Mouse (Mus musculus): Measurements from ENCODE around the gene Timm22.

DNA sequence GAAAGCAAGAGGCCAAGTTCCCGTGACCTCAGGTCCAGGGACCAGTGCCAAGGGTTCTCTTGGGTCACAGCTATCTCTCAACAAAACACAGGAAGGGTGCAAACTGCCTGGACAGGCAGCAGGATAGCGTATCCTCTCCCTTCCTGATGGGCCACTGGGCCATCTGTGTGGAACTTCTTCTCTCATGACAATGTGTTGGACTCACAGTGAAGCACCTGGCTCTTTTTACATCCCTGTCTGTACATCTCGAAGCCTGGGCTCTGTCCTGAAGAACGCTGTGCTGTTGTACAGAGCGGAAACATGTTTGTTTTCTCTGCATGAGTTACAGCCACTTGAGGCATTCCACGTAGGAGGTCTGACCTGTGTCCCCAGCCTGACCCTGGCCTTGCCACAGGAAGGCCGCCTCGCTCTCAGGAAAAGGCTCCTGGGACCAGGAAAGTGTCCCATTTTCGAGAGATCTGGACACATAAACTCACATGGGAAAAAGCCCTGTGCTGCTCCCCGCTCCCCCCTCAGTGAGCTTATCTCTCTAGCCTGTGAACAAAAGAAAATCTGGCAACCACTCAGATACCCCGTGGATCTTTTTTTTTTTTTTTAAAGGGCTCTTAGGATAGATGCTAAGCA is 26.7 kb upstream of the Timm22 start:
- no peak for TF ChIP-seq CTCF (IDR thresholded peaks at IDR 0.05; ENCODE audit: insufficient read depth, low read depth, low read length)
- TF ChIP-seq POLR2A (IDR thresholded peaks at IDR 0.05; ENCODE audit: insufficient read depth, low read depth, low read length), result no peak
